Mouse (Mus musculus) G1E-ER4 (cell line): Measurements from ENCODE around the gene Galnt17. TPM values are rescaled to one million over a fixed set of nuclear protein-coding genes. Genes with fewer than 3 reads are reported as not detected.

Source experiments
- GATA1 ChIP-seq: IDR thresholded peaks from one replicate; pipeline ENCODE4 v1.8.0; 2012; ENCODE audit warnings: low read length, inconsistent platforms
- polyA plus RNA-seq: library from polyadenylated mRNA; stranded (reverse); fragments of >175 nt; gene quantifications from 2 replicates; pipeline ENCODE4 v1.2.3, GENCODE M21; 2012

Galnt17 gene
- polyA plus RNA-seq, 1 experiment, result not detected

DNA sequence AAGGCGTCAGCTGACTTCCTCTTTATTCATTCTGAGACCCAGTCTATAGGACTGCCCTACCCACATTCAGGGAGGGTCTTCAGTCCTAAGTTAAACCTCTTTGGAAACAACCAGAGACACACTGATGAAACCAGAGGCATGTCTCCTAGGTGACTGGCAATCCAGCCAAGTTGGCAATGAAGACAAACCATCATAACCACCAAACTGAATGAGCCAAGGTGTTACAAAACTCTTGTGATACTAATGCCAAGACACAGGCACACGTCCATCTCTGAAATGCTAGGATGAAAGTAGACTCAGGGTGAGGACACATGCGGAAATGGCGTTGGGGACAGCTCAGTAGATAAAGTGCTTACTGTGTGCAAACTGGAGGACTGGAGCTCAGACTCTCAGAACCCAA, 211.5 kb downstream of the Galnt17 start:
- no peak for TF ChIP-seq GATA1

DNA sequence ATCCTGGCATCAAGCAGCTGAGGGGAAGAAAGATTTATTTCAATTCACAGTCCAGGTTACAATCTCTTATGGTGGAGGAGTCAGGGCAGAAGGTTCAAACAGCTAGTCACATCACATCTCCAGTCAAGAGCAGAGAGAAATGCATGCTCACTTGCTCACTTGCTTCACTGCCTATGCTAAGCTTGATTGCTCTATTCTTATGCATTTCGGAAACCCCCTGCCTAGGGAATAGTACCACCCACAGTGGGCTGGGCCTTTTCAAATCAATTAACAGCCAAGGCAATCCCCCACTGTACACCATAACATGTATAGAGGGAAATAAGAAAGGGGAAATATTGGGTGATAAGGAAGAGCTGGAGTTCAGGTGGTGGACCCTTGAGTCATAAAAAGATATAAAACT, 212.7 kb downstream of the Galnt17 start:
- no peak for TF ChIP-seq GATA1

DNA sequence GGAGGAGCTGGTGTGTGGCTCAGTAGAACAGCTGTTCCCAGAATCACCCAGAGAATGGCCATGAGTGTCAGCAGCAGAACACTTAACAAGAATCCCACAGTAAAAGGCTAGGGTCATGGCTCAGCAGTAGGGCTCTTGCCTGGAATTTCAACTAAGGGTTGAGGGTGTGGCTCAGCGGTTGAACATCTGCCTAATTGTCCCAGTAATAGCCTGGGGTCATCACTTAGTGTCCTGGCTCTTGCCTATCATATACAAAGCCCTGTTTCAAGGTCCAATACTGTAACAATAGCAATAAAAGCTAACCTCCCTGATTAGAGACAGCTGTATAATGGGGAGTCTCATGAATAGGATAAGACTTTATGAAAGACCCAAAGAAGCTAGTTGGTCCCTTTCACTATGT, 213.5 kb downstream of the Galnt17 start:
- TF ChIP-seq GATA1, result no peak

DNA sequence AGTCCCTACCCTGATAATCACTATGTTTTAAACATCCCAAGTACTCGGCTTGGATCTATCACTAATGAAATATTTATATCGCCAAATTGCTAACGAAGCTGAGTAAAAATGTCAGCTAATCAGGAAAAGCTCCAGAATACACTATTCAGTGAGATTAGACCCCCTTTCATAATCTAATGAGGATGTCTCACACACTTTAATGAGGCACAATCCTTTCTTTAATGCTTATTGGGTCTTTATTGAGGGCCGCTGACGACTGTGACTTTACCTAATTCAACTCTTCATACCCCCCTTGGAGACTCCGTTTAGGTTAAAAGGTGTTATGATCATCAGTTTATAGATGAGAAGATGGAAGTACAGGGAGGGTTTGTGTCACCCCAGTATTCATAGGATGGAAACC, 214.2 kb downstream of the Galnt17 start:
- no peak for TF ChIP-seq GATA1

DNA sequence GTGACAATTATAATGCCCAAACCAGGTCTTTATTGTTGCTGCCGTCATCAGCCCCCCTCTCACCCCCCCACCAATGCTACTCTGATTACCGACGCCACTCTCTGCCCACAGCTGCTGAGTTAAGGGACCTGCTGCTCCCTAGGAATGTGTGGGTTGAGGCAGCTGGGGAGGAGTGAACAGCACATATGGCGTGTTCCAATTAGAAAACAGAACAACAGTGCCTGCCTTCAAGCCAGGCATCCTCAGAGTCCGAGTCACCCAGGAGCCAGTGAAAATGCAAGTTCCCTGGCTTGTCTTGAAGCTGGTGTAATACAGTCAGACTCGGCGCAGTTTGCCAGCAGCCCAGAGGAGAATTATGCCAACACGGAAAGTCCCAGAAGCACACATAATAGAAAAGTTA, 218.4 kb downstream of the Galnt17 start:
- no peak for TF ChIP-seq GATA1

DNA sequence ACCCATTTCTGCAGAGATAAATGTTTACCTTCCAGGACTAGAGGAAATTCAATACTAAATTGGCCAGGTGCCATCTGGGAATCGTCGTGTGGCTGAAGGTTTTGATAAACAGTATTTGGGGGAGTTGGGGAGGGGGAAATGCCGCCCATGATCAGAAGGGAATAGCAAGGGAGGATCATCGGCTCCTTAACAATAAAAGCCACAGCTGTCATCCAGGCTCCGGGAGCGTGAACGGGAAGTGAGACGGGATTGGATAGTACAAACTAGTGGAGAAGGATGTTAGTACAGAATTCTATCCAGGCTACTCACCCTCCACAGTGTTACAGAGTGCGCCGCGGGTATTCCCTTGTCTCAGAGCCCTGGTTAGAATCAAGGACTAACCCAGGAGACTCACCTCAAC, 219.4 kb downstream of the Galnt17 start:
- TF ChIP-seq GATA1, result no peak

DNA sequence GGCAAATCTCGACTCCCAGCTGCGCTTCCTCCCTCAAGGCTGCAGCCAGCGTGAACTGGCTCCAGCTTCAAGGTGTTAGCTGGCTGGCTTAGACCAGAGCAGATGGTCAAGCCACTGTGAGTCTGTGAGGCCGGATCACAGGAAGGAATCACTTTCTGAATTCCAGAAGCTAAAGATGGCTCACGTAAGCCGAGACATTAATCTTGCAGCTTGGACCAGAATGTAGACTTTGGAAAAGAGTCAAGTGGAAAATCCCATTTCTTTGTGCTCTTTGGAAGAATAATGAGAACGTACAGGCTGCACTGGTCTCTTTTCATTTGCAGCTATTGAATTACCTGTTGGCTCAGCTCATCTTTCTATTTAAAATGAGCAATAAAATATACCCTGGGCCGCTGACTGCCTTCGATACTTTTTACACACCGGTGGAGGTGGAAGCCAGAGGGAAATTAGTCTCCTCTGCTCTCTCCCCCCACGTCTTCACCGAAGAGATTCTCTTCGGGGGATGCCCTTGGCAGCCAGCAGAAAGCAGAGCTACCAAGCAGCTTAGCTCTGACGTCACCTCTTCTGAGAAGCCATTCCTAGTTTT, 225.1 kb downstream of the Galnt17 start:
- TF ChIP-seq GATA1, result no peak

DNA sequence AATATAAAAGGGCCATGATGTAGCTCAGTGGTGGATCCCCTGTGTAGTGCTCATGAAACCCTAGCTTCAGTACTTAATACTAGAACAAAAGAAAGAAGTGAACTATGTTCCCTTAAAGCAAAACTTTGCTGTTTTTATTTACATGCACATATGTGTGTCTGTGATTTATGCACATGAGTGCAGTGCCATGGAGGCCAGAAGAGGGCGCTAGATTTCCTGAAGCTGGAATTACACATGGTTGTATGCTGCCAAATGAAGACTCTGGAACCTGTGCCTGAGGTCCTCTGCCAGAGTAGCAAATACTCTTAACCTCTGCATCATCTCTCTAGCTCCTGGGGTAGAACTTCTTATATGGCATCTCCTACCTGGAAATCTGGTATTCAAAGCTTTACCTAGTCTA, 230.6 kb downstream of the Galnt17 start:
- TF ChIP-seq GATA1, result no peak

DNA sequence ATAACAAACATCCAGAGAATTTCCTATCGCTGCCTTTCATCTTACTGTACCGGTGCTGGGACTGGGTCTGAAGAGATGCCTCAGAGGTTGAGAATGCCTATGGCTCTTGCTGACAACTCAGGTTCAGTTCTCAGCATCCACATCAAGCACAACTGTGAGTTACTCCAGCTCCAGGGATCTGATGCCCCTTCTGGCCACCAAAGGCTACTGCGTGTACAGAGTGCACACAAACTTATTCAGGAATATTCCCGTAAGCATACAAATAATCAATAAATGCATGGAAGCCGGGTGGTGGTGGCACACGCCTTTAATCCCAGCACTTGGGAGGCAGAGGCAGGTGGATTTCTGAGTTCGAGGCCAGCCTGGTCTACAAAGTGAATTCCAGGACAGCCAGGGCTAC, 232.5 kb downstream of the Galnt17 start:
- TF ChIP-seq GATA1, result no peak

DNA sequence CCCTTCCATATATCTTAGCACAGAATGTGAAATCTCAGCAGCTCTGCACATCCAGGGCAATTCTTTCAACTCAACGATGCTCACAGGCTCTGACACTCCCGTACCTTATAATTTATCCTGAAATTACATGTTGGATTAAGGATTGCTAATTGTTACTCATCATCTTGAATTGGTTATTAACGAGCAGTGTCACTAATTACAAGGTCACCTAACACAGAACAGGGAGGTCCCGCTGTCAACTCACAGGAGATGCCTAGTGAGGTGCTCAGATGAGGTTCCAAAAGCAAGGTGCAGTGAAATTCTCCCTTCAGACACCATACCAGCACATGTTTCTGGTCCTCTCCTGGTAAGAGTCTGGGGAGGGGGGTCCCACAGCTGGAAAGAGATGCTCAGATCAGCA, 234.0 kb downstream of the Galnt17 start:
- TF ChIP-seq GATA1, result no peak

DNA sequence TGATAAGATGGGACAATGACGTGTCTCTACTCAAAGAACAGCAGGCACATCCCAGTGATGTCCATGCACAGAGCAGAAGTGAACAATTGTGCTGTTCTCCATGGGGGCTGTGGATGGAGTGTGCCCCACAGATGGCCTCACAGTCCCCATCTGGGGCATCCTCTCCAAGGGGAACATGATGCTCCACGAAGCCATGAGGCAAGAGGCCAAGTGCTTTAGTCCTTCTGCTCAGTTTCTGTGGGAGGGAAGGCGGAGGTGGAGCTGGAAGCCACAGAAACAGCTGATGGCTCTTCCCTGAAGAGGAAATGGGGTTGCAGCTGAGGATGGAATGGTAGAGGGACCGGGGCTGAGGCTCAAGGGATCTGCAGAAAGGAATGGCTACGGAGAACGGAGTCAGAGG, 243.1 kb downstream of the Galnt17 start:
- no peak for TF ChIP-seq GATA1

DNA sequence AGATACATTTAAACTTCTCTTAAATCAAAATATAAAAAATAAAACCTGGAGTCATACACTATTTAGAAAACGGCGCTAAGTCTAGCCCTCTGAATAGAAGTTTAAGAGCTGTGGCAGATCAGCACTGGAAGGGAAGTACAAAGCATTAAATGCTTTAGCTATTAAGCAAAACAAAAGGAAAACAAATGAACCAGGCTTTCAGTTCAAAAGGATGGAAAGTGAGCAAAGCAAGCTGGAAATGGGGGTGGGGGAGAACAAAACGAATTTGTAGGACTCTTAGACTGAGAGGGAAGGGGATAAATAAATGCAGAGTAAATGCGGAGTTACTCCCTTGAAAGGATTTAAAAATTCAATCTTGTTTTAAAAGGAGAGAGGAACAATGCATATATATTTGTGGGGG, 259.8 kb downstream of the Galnt17 start:
- no peak for TF ChIP-seq GATA1

DNA sequence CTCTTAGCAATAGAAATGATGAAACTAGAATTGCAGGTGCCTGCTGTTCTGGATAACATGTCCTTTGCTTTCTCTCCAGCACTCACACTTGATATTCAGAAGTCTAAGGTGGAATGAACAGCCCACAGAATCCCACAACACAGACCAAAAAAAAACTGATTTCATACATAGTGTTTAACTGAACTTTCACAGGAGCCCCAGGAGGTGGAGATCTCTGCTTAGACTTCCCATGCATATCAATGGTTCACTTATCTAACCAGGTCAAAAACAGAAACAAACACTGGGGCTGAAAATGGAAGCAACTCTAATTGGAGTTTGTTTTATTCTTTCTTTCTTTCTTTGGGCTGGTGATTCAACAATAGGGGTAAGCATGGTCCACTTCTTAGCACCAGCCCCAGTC, 265.2 kb downstream of the Galnt17 start:
- TF ChIP-seq GATA1, result no peak

DNA sequence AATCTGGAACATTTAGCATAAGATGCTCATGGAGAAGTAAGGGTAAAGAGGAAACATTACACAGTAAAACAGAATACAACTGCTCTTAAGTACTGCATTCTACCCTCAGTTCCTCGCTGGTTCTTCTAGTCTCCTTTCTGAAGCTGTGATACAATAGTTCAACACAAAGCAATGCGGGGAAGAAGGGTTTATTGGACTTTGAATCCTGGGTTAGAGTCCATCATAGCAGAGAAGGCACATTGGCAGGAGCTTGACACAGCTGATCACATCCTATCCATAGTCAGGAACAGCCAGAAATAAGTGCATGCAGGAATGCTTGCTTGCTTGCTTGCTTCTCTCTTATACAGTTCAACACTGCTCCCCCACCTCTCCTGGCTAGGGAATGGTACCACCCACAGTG, 267.9 kb downstream of the Galnt17 start:
- TF ChIP-seq GATA1, result no peak

DNA sequence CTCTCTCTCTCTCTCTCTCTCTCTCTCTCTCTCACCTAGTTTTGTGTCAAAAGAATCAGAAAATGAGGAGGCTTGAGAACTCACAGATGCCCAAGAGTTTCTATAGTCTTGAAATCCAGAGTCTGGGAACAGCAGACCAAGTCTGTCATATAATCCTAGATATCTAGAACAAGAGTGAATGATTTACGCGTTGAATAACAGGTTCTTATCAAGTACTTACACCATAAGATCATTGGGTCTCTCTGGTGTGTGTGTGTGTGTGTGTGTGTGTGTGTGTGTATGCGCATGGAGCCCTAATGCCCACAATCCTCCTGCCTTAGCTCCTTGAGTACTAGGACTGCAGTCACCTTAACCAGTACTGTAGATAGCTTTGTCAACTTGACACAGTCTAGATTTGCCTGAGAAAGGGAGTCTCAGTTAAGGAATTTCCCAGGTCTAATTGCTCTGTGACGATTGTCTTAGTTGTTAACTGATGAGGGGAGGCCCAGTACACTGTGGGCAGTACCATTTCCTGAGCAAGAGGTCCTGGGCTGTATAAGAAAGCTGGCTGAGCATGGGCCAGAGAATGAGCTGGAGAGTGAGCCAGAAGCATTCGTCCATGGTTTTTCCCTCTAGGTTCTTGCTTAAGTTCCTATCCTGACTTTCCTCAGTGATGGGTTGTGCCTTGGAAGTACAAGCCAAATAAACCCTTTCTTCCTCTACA, 268.5 kb downstream of the Galnt17 start:
- TF ChIP-seq GATA1, result no peak

DNA sequence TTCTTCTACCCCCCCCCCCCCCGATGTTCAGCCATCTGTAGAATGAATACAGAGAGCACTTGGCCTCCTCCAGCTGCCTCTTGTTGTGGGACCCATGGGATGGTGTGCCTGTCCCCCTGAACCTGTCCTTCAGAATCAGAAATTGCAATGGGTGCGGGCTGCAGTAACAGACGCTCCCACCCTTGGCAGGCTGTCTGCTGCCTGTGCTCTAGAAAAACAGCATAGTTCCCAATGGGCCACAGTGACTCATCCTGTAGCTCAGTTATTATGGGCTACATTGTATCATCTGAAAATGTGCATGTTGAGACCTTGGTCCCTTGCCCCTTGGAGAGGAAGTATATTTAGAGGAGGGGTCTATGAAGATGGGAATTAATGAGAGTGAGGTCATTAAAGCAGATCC, 283.8 kb downstream of the Galnt17 start:
- TF ChIP-seq GATA1, result no peak

DNA sequence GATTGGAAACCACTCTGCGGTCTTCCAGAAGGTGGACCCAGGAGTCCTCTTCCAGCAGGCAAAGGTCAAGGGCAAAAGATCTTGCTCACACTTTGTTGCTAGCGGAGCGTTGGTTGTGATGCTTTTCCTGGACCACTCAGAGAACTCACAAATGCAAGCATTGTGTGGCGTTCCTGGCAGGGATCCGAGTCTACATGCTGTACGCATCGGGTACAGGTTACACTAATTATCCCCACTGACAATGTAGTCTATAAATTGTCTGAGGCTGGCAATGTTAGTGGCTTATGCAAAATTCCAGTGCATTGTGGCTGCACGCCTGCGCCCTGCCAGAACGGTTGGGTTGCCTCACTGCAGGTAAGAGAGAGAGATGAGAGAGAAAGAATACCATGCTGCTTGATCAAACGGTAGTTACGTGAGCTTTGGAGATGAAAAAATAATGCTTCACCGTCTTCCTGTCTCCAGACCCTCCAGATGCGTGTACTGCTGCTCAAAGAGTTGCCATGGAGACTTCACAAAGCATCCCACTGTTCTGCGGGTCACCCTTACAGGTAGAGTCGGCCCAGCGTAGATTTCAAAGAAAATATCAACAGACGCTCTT, 285.8 kb downstream of the Galnt17 start:
- TF ChIP-seq GATA1, result no peak

DNA sequence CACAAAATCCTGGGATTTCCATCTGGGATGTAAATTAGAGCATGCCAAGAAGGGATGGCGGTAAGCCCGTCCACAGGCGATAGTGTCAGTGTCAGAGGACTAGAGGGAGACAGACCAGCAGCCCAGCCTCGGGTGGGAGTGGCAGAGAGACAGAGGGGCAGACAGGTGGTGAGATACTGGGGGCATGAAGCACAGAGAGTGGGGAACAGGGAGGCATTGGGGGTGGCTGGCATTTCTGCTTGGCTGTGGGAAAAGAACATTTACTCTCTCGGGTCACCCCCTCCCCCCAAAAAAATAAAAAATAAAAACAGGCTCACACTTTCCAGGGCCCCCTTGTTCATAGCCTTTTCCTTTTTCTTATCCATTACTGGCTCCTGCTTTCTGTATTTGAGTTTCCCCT, 287.4 kb downstream of the Galnt17 start:
- TF ChIP-seq GATA1, result no peak
